In genomic region chr16:74182509-74183113, GRCm38 (mm10) we compare ENCODE assay signal across 9 mouse cellular contexts.
A peak's percentile ranks its signal among the peaks of the same experiment; 100 is the strongest.
DNase-seq lines count a peak whose midpoint lies in the region; ATAC-seq and TF ChIP-seq lines count a peak whose summit lies in the region.
"Had no signal": no experiment of that assay in that cellular context is flagged by ENCODE, and none has a peak within 500 bp of the region (broad histone marks: within the 10 kb centered on the region; RNA-seq: fewer than 3 reads in every experiment).

No protein-coding gene starts in this region.

- no peak overlapping the region for H3K27ac ChIP-seq in forebrain, embryonic 16.5 days (ENCODE audit: low read length)
- no peak overlapping the region for H3K27ac ChIP-seq in midbrain, embryonic 16.5 days (ENCODE audit: low read length)

- no peak for TF ChIP-seq POLR2A in lung, adult 2 months (IDR thresholded peaks at IDR 0.05; ENCODE audit: borderline replicate concordance, extremely low read depth, low read depth, low read length)

- H3K4me3 ChIP-seq in lung, adult 2 months (replicated peaks; ENCODE audit: extremely low read depth, low read depth, low read length), result no peak overlapping the region
- no peak overlapping the region for H3K4me3 ChIP-seq in forebrain, embryonic 16.5 days (replicated peaks; ENCODE audit: low read length)
- no peak overlapping the region for H3K4me3 ChIP-seq in midbrain, embryonic 16.5 days (ENCODE audit: low read depth, low read length)

- DNase-seq in frontal cortex, postnatal 14 days (ENCODE audit: low spot score in 2 of 2), result no peak
- peak; percentile 14 for DNase-seq in lung, postnatal 10 days
- DNase-seq in lung, adult 2 months, result no peak
- no peak for DNase-seq in heart, adult 11 months
- DNase-seq: spleen, adult 18-20 months; thymus, adult 18-20 months had no signal

- H3K4me2 ChIP-seq in forebrain, embryonic 16.5 days (ENCODE audit: low read length), result no peak overlapping the region
- H3K4me2 ChIP-seq in midbrain, embryonic 16.5 days (ENCODE audit: low read length), result no peak overlapping the region

- TF ChIP-seq CTCF in lung, adult 2 months (IDR thresholded peaks at IDR 0.05; ENCODE audit: insufficient read depth, low read length), result no peak

- no peaks in the 10 kb centered on the region for H3K9me3 ChIP-seq in forebrain, embryonic 16.5 days (ENCODE audit: control insufficient read depth, low read length)
- no peaks in the 10 kb centered on the region for H3K9me3 ChIP-seq in midbrain, embryonic 16.5 days (replicated peaks; ENCODE audit: control insufficient read depth, low read length, poor library complexity, severe bottlenecking)

- no peaks in the 10 kb centered on the region for H3K4me1 ChIP-seq in lung, adult 2 months (ENCODE audit: control insufficient read depth, insufficient read depth, low read length)
- peaks cover 4% of the 10 kb centered on the region; the same call in 1 of the 2 replicates for H3K4me1 ChIP-seq in forebrain, embryonic 16.5 days (replicated peaks; ENCODE audit: control insufficient read depth, insufficient read depth, low read length)
- H3K4me1 ChIP-seq in midbrain, embryonic 16.5 days (ENCODE audit: control insufficient read depth, insufficient read depth, low read length), result peaks cover 5% of the 10 kb centered on the region

- no peaks in the 10 kb centered on the region for H3K36me3 ChIP-seq in forebrain, embryonic 16.5 days (ENCODE audit: control insufficient read depth, insufficient read depth)
- no peaks in the 10 kb centered on the region for H3K36me3 ChIP-seq in midbrain, embryonic 16.5 days (ENCODE audit: control insufficient read depth, insufficient read depth, low read length)

- ATAC-seq in frontal cortex, adult (ENCODE audit: low TSS enrichment), result 0 out of 2 replicates have a peak, but pooled peaks have one; percentile 31
- ATAC-seq in forebrain, embryonic 16.5 days, result peak; percentile 81
- ATAC-seq in midbrain, embryonic 16.5 days, result peak; percentile 51; the same call in 1 of the 2 replicates

- 43% methylated on average over 3 of the region's 3 CpGs for WGBS in lung, adult 2 months
- WGBS in forebrain, embryonic 16.5 days, result 42% methylated on average over 3 of the region's 3 CpGs
- 51% methylated on average over 3 of the region's 3 CpGs for WGBS in midbrain, embryonic 16.5 days

- H3K27me3 ChIP-seq in forebrain, embryonic 16.5 days (replicated peaks; ENCODE audit: control insufficient read depth, insufficient read depth, low read length), result no peaks in the 10 kb centered on the region
- no peaks in the 10 kb centered on the region for H3K27me3 ChIP-seq in midbrain, embryonic 16.5 days (ENCODE audit: control insufficient read depth, insufficient read depth, low read depth, low read length)

- H3K9ac ChIP-seq in forebrain, embryonic 16.5 days (replicated peaks; ENCODE audit: low read depth, low read length), result no peak overlapping the region
- no peak overlapping the region for H3K9ac ChIP-seq in midbrain, embryonic 16.5 days (ENCODE audit: low read depth, low read length)

Comparison
In these comparisons a context has a peak if more than half of its experiments do, and no peak if none do; other contexts are left out.
1. ATAC-seq: peak in every context shown above with its lines; median percentile 81 in forebrain, embryonic 16.5 days; 51 in midbrain, embryonic 16.5 days; 31 in frontal cortex, adult.